Mouse (Mus musculus) forebrain, embryonic 13.5 days (tissue): ENCODE data around the gene Cnbd2. TPM values are rescaled to one million over a fixed set of nuclear protein-coding genes. Genes with fewer than 3 reads are reported as not detected.

Experiments
- ATAC-seq: fragments of 200-750 bp; cut with Nextera tagmentation; 2 replicates; pipeline ENCODE4 v1.8.0; 2017
- H3K27ac ChIP-seq: fragments of 300-500 bp; sonication (generic); 2 replicates; pipeline ENCODE4 v1.5.1; 2015; ENCODE audit warnings: inconsistent platforms, mild to moderate bottlenecking, moderate library complexity
- H3K27me3 ChIP-seq: fragments of 300-500 bp; sonication (generic); 2 replicates; pipeline ENCODE4 v1.6.1; 2015; ENCODE audit warnings: mild to moderate bottlenecking, inconsistent platforms
- H3K36me3 ChIP-seq: fragments of 300-500 bp; sonication (generic); 2 replicates; pipeline ENCODE4 v1.6.1; 2015; ENCODE audit warnings: mild to moderate bottlenecking, inconsistent platforms; ENCODE audit not compliant: poor library complexity, severe bottlenecking
- H3K4me1 ChIP-seq: fragments of 300-500 bp; sonication (generic); 2 replicates; pipeline ENCODE4 v1.6.1; 2015; ENCODE audit warnings: inconsistent platforms
- H3K4me2 ChIP-seq: fragments of 300-500 bp; sonication (generic); 2 replicates; pipeline ENCODE4 v1.6.1; 2015; ENCODE audit warnings: inconsistent platforms, mild to moderate bottlenecking, moderate library complexity
- H3K4me3 ChIP-seq: fragments of 300-500 bp; sonication (generic); 2 replicates; pipeline ENCODE4 v1.5.1; 2015; ENCODE audit warnings: mild to moderate bottlenecking, inconsistent platforms
- H3K9ac ChIP-seq: fragments of 300-500 bp; sonication (generic); 2 replicates; pipeline ENCODE4 v1.6.1; 2015; ENCODE audit warnings: mild to moderate bottlenecking, inconsistent platforms
- H3K9me3 ChIP-seq: fragments of 300-500 bp; sonication (generic); replicated peaks from 2 replicates; pipeline ENCODE4 v1.6.1; 2016; ENCODE audit warnings: inconsistent platforms
- WGBS: fragments of 180-500 bp; shearing (Covaris S2); methylation state at CpG from one replicate; pipeline ENCODE4 v1.1.7; 2015; 5-methylcytosine and 5-hydroxymethylcytosine counted together
- microRNA-seq: library from miRNA; unstranded; fragments of <30 nt; microRNA quantifications from one replicate; pipeline ENCODE4, GENCODE M21; 2016
- polyA plus RNA-seq: library from polyadenylated mRNA; unstranded; fragments of >200 nt; fragmentation: Nextera tagmentation; extraction: Ambion mirVana; gene quantifications from 2 replicates; pipeline ENCODE4 v1.2.1, GENCODE M21; 2015

Gene Cnbd2
- polyA plus RNA-seq, 1 experiment from 2014 or later = 5.7 TPM

- H3K4me3 ChIP-seq = peak within 1 kb of the TSS; percentile 63
- no peaks in the 10 kb centered on the region for H3K9me3 ChIP-seq
- H3K27ac ChIP-seq = peak within 1 kb of the TSS; percentile 75
- H3K4me2 ChIP-seq = peak within 1 kb of the TSS; percentile 91
- under 1% methylated on average over 49 of the region's 76 CpGs for WGBS
- peaks cover 18% of the 10 kb centered on the region for H3K4me1 ChIP-seq
- no peaks in the 10 kb centered on the region for H3K36me3 ChIP-seq
- peak within 1 kb of the TSS; percentile 80 for H3K9ac ChIP-seq
- peaks cover 56% of the 10 kb centered on the region for H3K27me3 ChIP-seq
- peak; percentile 72 for ATAC-seq
These were observed 108.7 kb downstream of the Cnbd2 start, which contains the start of gene Epb41l1 for GRCm38 (mm10) chr2:156420694-156421380. TSS of gene Epb41l1 (plus strand) at chr2:156420909.

GRCm38 (mm10) chr2:156421381-156422110, 109.4 kb downstream of the Cnbd2 start:
- peak overlapping the region; percentile 63 for H3K4me3 ChIP-seq
- peak overlapping the region; percentile 75 for H3K27ac ChIP-seq
- no peaks in the 10 kb centered on the region for H3K9me3 ChIP-seq
- ATAC-seq = peak; percentile 84
- H3K36me3 ChIP-seq = no peaks in the 10 kb centered on the region
- under 1% methylated on average over 36 of the region's 36 CpGs for WGBS
- peak overlapping the region; percentile 91 for H3K4me2 ChIP-seq
- peak overlapping the region; percentile 80 for H3K9ac ChIP-seq
- H3K27me3 ChIP-seq = peaks cover 56% of the 10 kb centered on the region
- H3K4me1 ChIP-seq = peaks cover 18% of the 10 kb centered on the region

- peaks cover 18% of the 10 kb centered on the region for H3K4me1 ChIP-seq
- ATAC-seq = no peak
- peaks cover 56% of the 10 kb centered on the region for H3K27me3 ChIP-seq
- H3K4me3 ChIP-seq = peak overlapping the region; percentile 63
- no peaks in the 10 kb centered on the region for H3K9me3 ChIP-seq
- 14% methylated on average over 7 of the region's 8 CpGs for WGBS
- peak overlapping the region; percentile 50 for H3K9ac ChIP-seq
- H3K27ac ChIP-seq = peak overlapping the region; percentile 42; the same call in 1 of the 2 replicates
- H3K36me3 ChIP-seq = no peaks in the 10 kb centered on the region
- H3K4me2 ChIP-seq = peak overlapping the region; percentile 91
These were observed 110.5 kb downstream of the Cnbd2 start for GRCm38 (mm10) chr2:156422631-156423030.

DNA sequence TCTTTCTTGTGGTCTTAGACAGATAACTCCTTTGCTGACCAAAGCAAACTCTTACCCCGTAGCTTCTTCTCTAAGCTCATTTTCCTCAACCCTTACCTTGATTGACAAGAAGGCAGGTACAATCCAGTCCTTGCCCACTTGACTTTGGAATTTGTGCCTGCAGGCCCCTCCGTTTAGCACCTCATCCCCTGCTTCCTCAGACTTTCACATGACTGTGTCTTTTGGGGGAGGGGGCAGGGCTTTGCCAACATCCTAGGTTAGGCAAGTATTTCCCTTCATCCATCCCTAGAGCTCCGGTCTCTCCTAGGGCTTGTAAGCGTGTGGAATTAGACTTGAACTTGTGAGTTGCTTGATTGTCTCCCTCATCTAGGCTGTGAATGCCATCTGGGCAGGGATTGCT, 111.6 kb downstream of the Cnbd2 start:
- no peak overlapping the region for H3K27ac ChIP-seq
- peaks cover 18% of the 10 kb centered on the region for H3K4me1 ChIP-seq
- no peak overlapping the region for H3K4me3 ChIP-seq
- ATAC-seq = no peak
- WGBS = 81% methylated on average over 4 of the region's 4 CpGs
- no peak overlapping the region for H3K9ac ChIP-seq
- peaks cover 48% of the 10 kb centered on the region for H3K27me3 ChIP-seq
- H3K9me3 ChIP-seq = no peaks in the 10 kb centered on the region
- 0 out of 2 replicates have a peak overlapping the region, but pooled peaks have one; percentile 91 for H3K4me2 ChIP-seq
- no peaks in the 10 kb centered on the region for H3K36me3 ChIP-seq

Small RNAs within 50 kb of the gene (microRNA-seq; reads per million reads assigned to microRNA genes)
- gene Gm22758 (not detected), gene Gm22759 (not detected)

Other genes with a start within 250 kb of the Cnbd2 start
- gene Spag4, start 247.1 kb upstream of the Cnbd2 start, polyA plus RNA-seq = 5.2 and 7.0 TPM in 2 replicates
- 42.6 and 44.9 TPM in 2 replicates for gene Cpne1, start 200.3 kb upstream of the Cnbd2 start, polyA plus RNA-seq
- gene Rbm12, start 200.3 kb upstream of the Cnbd2 start, polyA plus RNA-seq = 30.0 and 39.0 TPM in 2 replicates
- gene Gm28036, start 185.2 kb upstream of the Cnbd2 start, polyA plus RNA-seq = 20.7 and 21.2 TPM in 2 replicates
- gene Romo1, start 168.3 kb upstream of the Cnbd2 start, polyA plus RNA-seq = 389 and 451 TPM in 2 replicates
- gene Nfs1, start 168.1 kb upstream of the Cnbd2 start, polyA plus RNA-seq = 36.7 and 38.8 TPM in 2 replicates
- 686 and 711 TPM in 2 replicates for gene Rbm39, start 132.1 kb upstream of the Cnbd2 start, polyA plus RNA-seq
- 130 and 133 TPM in 2 replicates for gene Phf20, start 115.8 kb upstream of the Cnbd2 start, polyA plus RNA-seq
- gene Scand1, start 405 bp downstream of the Cnbd2 start, polyA plus RNA-seq = 72.2 and 85.3 TPM in 2 replicates
- 5.3 and 7.1 TPM in 2 replicates for gene Epb41l1, start 108.6 kb downstream of the Cnbd2 start, polyA plus RNA-seq
- 38.5 and 46.0 TPM in 2 replicates for gene Aar2, start 235.3 kb downstream of the Cnbd2 start, polyA plus RNA-seq